Mouse (Mus musculus) spleen, postnatal 14 days (tissue): ENCODE data around the gene Mdh1.
"Not testable (repeated sequence)": the region's sequence is repeated elsewhere in the genome, so short reads cannot be mapped to it uniquely, and the experiment has no call there.

Experiments
- DNase-seq, 2 experiments: peaks; one replicate each; pipeline ENCODE4 v3.0.0; 2021 to 2022; ENCODE audit warnings: low spot score in 2 of 2

Gene Mdh1

GRCm38 (mm10) chr11:21545951-21546350, 26.2 kb downstream of the Mdh1 start:
- DNase-seq: no peak

- no peak for DNase-seq
Observed at GRCm38 (mm10) chr11:21545021-21545420, 27.1 kb downstream of the Mdh1 start.

- DNase-seq: no peak
Observed at GRCm38 (mm10) chr11:21542731-21543130, 29.4 kb downstream of the Mdh1 start.

GRCm38 (mm10) chr11:21540622-21541021, 31.5 kb downstream of the Mdh1 start:
- no peak for DNase-seq

- DNase-seq: no peak
Observed at GRCm38 (mm10) chr11:21540072-21540471, 32.1 kb downstream of the Mdh1 start.

GRCm38 (mm10) chr11:21530856-21531255, 41.3 kb downstream of the Mdh1 start:
- not testable (repeated sequence) for DNase-seq

GRCm38 (mm10) chr11:21528676-21529394, 43.3 kb downstream of the Mdh1 start:
- no peak for DNase-seq

GRCm38 (mm10) chr11:21517726-21518125, 54.4 kb downstream of the Mdh1 start:
- no peak for DNase-seq

GRCm38 (mm10) chr11:21516396-21516795, 55.8 kb downstream of the Mdh1 start:
- DNase-seq: not testable (repeated sequence)

- DNase-seq: not testable (repeated sequence)
Observed at GRCm38 (mm10) chr11:21510577-21510976, 61.6 kb downstream of the Mdh1 start.

GRCm38 (mm10) chr11:21508713-21509112, 63.5 kb downstream of the Mdh1 start:
- DNase-seq: not testable (repeated sequence)

- DNase-seq: not testable (repeated sequence)
Observed at GRCm38 (mm10) chr11:21507073-21507472, 65.1 kb downstream of the Mdh1 start.
